Mouse (Mus musculus): ENCODE results near the gene Pde9a. TPM values are rescaled to one million over a fixed set of nuclear protein-coding genes. Genes with fewer than 3 reads are reported as not detected.
A peak's percentile ranks its signal among the peaks of the same experiment; 100 is the strongest.

Gene Pde9a
- polyA plus RNA-seq, 1 experiment from 2014 or later, result 31.1 TPM

GRCm38 (mm10) chr17:31422381-31422780 lies 36.4 kb downstream of the Pde9a start:
- Histone ChIP-seq H3K27me3 (ENCODE audit: control insufficient read depth, insufficient read depth, low read length) (no peaks in the 10 kb centered on the region), H3K27ac (ENCODE audit: low read length) (no peak overlapping the region), H3K9ac (ENCODE audit: low read length) (no peak overlapping the region), H3K36me3 (ENCODE audit: control insufficient read depth, insufficient read depth, low read length) (no peaks in the 10 kb centered on the region; the same call in 1 of the 2 replicates), H3K9me3 (replicated peaks; ENCODE audit: control insufficient read depth, low read length) (no peaks in the 10 kb centered on the region), H3K4me1 (ENCODE audit: control insufficient read depth, insufficient read depth, low read length) (peaks cover 33% of the 10 kb centered on the region), H3K4me3 (replicated peaks; ENCODE audit: low read length) (no peak overlapping the region), H3K4me2 (ENCODE audit: low read depth, low read length) (no peak overlapping the region)
- no peak for ATAC-seq (ENCODE audit: insufficient read depth, low FRiP score)
- 91% methylated on average over 1 of the region's 1 CpGs for WGBS

GRCm38 (mm10) chr17:31423020-31423419 lies 37.0 kb downstream of the Pde9a start:
- Histone ChIP-seq H3K4me1 (ENCODE audit: control insufficient read depth, insufficient read depth, low read length) (peaks cover 33% of the 10 kb centered on the region), H3K27ac (ENCODE audit: low read length) (no peak overlapping the region), H3K27me3 (ENCODE audit: control insufficient read depth, insufficient read depth, low read length) (no peaks in the 10 kb centered on the region), H3K4me2 (ENCODE audit: low read depth, low read length) (no peak overlapping the region), H3K9me3 (replicated peaks; ENCODE audit: control insufficient read depth, low read length) (no peaks in the 10 kb centered on the region), H3K36me3 (ENCODE audit: control insufficient read depth, insufficient read depth, low read length) (no peaks in the 10 kb centered on the region; the same call in 1 of the 2 replicates), H3K9ac (ENCODE audit: low read length) (no peak overlapping the region), H3K4me3 (replicated peaks; ENCODE audit: low read length) (no peak overlapping the region)
- ATAC-seq (ENCODE audit: insufficient read depth, low FRiP score), result no peak
- 23% methylated on average over 2 of the region's 2 CpGs for WGBS

GRCm38 (mm10) chr17:31424358-31424757 lies 38.3 kb downstream of the Pde9a start:
- no peak overlapping the region for H3K27ac ChIP-seq (ENCODE audit: low read length)
- ATAC-seq (ENCODE audit: insufficient read depth, low FRiP score), result no peak
- H3K9me3 ChIP-seq (replicated peaks; ENCODE audit: control insufficient read depth, low read length), result no peaks in the 10 kb centered on the region; the same call in 1 of the 2 replicates
- 73% methylated on average over 4 of the region's 4 CpGs for WGBS
- H3K4me3 ChIP-seq (replicated peaks; ENCODE audit: low read length), result no peak overlapping the region
- no peak overlapping the region for H3K4me2 ChIP-seq (ENCODE audit: low read depth, low read length)
- peaks cover 21% of the 10 kb centered on the region for H3K4me1 ChIP-seq (ENCODE audit: control insufficient read depth, insufficient read depth, low read length)
- H3K9ac ChIP-seq (ENCODE audit: low read length), result no peak overlapping the region; the same call in 1 of the 2 replicates
- no peaks in the 10 kb centered on the region for H3K27me3 ChIP-seq (ENCODE audit: control insufficient read depth, insufficient read depth, low read length)
- peaks cover 5% of the 10 kb centered on the region for H3K36me3 ChIP-seq (ENCODE audit: control insufficient read depth, insufficient read depth, low read length)

- no peak overlapping the region; the same call in 1 of the 2 replicates for H3K9ac ChIP-seq (ENCODE audit: low read length)
- H3K4me3 ChIP-seq (replicated peaks; ENCODE audit: low read length), result no peak overlapping the region
- H3K27me3 ChIP-seq (ENCODE audit: control insufficient read depth, insufficient read depth, low read length), result no peaks in the 10 kb centered on the region
- H3K9me3 ChIP-seq (replicated peaks; ENCODE audit: control insufficient read depth, low read length), result no peaks in the 10 kb centered on the region; the same call in 1 of the 2 replicates
- peaks cover 9% of the 10 kb centered on the region for H3K36me3 ChIP-seq (ENCODE audit: control insufficient read depth, insufficient read depth, low read length)
- peaks cover 17% of the 10 kb centered on the region for H3K4me1 ChIP-seq (ENCODE audit: control insufficient read depth, insufficient read depth, low read length)
- WGBS, result 42% methylated on average over 8 of the region's 8 CpGs
- no peak for ATAC-seq (ENCODE audit: insufficient read depth, low FRiP score)
- no peak overlapping the region for H3K27ac ChIP-seq (ENCODE audit: low read length)
- no peak overlapping the region for H3K4me2 ChIP-seq (ENCODE audit: low read depth, low read length)
Measured at GRCm38 (mm10) chr17:31424798-31425197, 38.8 kb downstream of the Pde9a start.

- Histone ChIP-seq H3K4me1 (ENCODE audit: control insufficient read depth, insufficient read depth, low read length) (peaks cover 4% of the 10 kb centered on the region; the same call in 1 of the 2 replicates), H3K27me3 (ENCODE audit: control insufficient read depth, insufficient read depth, low read length) (no peaks in the 10 kb centered on the region), H3K9me3 (replicated peaks; ENCODE audit: control insufficient read depth, low read length) (no peaks in the 10 kb centered on the region; the same call in 1 of the 2 replicates), H3K27ac (ENCODE audit: low read length) (0 out of 2 replicates have a peak overlapping the region, but pooled peaks have one; percentile 25), H3K4me2 (ENCODE audit: low read depth, low read length) (no peak overlapping the region), H3K4me3 (replicated peaks; ENCODE audit: low read length) (no peak overlapping the region), H3K36me3 (ENCODE audit: control insufficient read depth, insufficient read depth, low read length) (peaks cover 18% of the 10 kb centered on the region), H3K9ac (ENCODE audit: low read length) (no peak overlapping the region)
- WGBS, result 69% methylated on average over 13 of the region's 13 CpGs
- no peak for ATAC-seq (ENCODE audit: insufficient read depth, low FRiP score)
Measured at GRCm38 (mm10) chr17:31425827-31426698, 40.1 kb downstream of the Pde9a start.

GRCm38 (mm10) chr17:31429402-31429801 lies 43.4 kb downstream of the Pde9a start:
- Histone ChIP-seq H3K4me3 (replicated peaks; ENCODE audit: low read length) (no peak overlapping the region), H3K4me2 (ENCODE audit: low read depth, low read length) (no peak overlapping the region), H3K27ac (ENCODE audit: low read length) (no peak overlapping the region), H3K9ac (ENCODE audit: low read length) (no peak overlapping the region), H3K9me3 (replicated peaks; ENCODE audit: control insufficient read depth, low read length) (no peaks in the 10 kb centered on the region; the same call in 1 of the 2 replicates), H3K36me3 (ENCODE audit: control insufficient read depth, insufficient read depth, low read length) (peaks cover 18% of the 10 kb centered on the region), H3K27me3 (ENCODE audit: control insufficient read depth, insufficient read depth, low read length) (no peaks in the 10 kb centered on the region), H3K4me1 (ENCODE audit: control insufficient read depth, insufficient read depth, low read length) (peaks cover 25% of the 10 kb centered on the region)
- 94% methylated on average over 2 of the region's 2 CpGs for WGBS
- no peak for ATAC-seq (ENCODE audit: insufficient read depth, low FRiP score)

- Histone ChIP-seq H3K36me3 (ENCODE audit: control insufficient read depth, insufficient read depth, low read length) (peaks cover 18% of the 10 kb centered on the region), H3K4me3 (replicated peaks; ENCODE audit: low read length) (peak overlapping the region; percentile 20), H3K4me2 (ENCODE audit: low read depth, low read length) (peak overlapping the region; percentile 20), H3K9me3 (replicated peaks; ENCODE audit: control insufficient read depth, low read length) (no peaks in the 10 kb centered on the region; the same call in 1 of the 2 replicates), H3K4me1 (ENCODE audit: control insufficient read depth, insufficient read depth, low read length) (peaks cover 31% of the 10 kb centered on the region), H3K27me3 (ENCODE audit: control insufficient read depth, insufficient read depth, low read length) (no peaks in the 10 kb centered on the region), H3K27ac (ENCODE audit: low read length) (peak overlapping the region; percentile 67), H3K9ac (ENCODE audit: low read length) (peak overlapping the region; percentile 39; the same call in 1 of the 2 replicates)
- WGBS, result 49% methylated on average over 5 of the region's 5 CpGs
- no peak for ATAC-seq (ENCODE audit: insufficient read depth, low FRiP score)
Measured at GRCm38 (mm10) chr17:31432878-31433281, 46.9 kb downstream of the Pde9a start.

- H3K36me3 ChIP-seq (ENCODE audit: control insufficient read depth, insufficient read depth, low read length), result peaks cover 18% of the 10 kb centered on the region
- H3K27ac ChIP-seq (ENCODE audit: low read length), result peak overlapping the region; percentile 67
- no peak for ATAC-seq (ENCODE audit: insufficient read depth, low FRiP score)
- H3K9me3 ChIP-seq (replicated peaks; ENCODE audit: control insufficient read depth, low read length), result no peaks in the 10 kb centered on the region; the same call in 1 of the 2 replicates
- H3K4me2 ChIP-seq (ENCODE audit: low read depth, low read length), result peak overlapping the region; percentile 20
- peaks cover 31% of the 10 kb centered on the region for H3K4me1 ChIP-seq (ENCODE audit: control insufficient read depth, insufficient read depth, low read length)
- peak overlapping the region; percentile 47; the same call in 1 of the 2 replicates for H3K9ac ChIP-seq (ENCODE audit: low read length)
- WGBS, result 51% methylated on average over 13 of the region's 13 CpGs
- H3K4me3 ChIP-seq (replicated peaks; ENCODE audit: low read length), result peak overlapping the region; percentile 20
- no peaks in the 10 kb centered on the region for H3K27me3 ChIP-seq (ENCODE audit: control insufficient read depth, insufficient read depth, low read length)
Measured at GRCm38 (mm10) chr17:31433401-31433928, 47.5 kb downstream of the Pde9a start.
